Mouse (Mus musculus) G1E (cell line): ENCODE results near the gene Cacna2d2. TPM values are rescaled to one million over a fixed set of nuclear protein-coding genes. Genes with fewer than 3 reads are reported as not detected.

Source experiments
- ATAC-seq: 2 replicates; pipeline ENCODE4 v1.8.0; 2016; ENCODE audit warnings: mild to moderate bottlenecking; ENCODE audit not compliant: insufficient number of reproducible peaks, poor library complexity, low FRiP score, severe bottlenecking; ENCODE audit errors: extremely low read depth
- DNase-seq: peaks from one replicate; pipeline ENCODE4 v3.0.0; 2012; ENCODE audit warnings: low spot score
- H3K27me3 ChIP-seq: 2 replicates; pipeline ENCODE4 v1.6.1; 2012; ENCODE audit warnings: mild to moderate bottlenecking, low read length, inconsistent platforms; ENCODE audit not compliant: insufficient read depth
- H3K36me3 ChIP-seq: replicated peaks from 2 replicates; pipeline ENCODE3; 2012; ENCODE audit warnings: mild to moderate bottlenecking, inconsistent platforms
- H3K4me1 ChIP-seq: 2 replicates; pipeline ENCODE4 v1.6.1; 2012; ENCODE audit warnings: low read depth, low read length, inconsistent platforms, mixed read lengths; ENCODE audit not compliant: insufficient read depth
- H3K4me3 ChIP-seq: 2 replicates; pipeline ENCODE4 v1.5.1; 2012; ENCODE audit warnings: low read depth, mild to moderate bottlenecking, inconsistent platforms, low read length, moderate library complexity, mixed read lengths
- H3K9me3 ChIP-seq: replicated peaks from 2 replicates; pipeline ENCODE4 v1.6.1; 2012; ENCODE audit warnings: inconsistent platforms
- CTCF ChIP-seq: IDR thresholded peaks from 2 replicates; pipeline ENCODE4 v1.5.1; 2012; ENCODE audit warnings: low read depth, low read length, inconsistent platforms, mixed read lengths
- GATA1 ChIP-seq: IDR thresholded peaks from 2 replicates; pipeline ENCODE4 v1.6.1; 2012; ENCODE audit warnings: borderline replicate concordance, low read length, inconsistent platforms, mixed read lengths
- GATA2 ChIP-seq: IDR thresholded peaks from 2 replicates; pipeline ENCODE4 v1.6.1; 2012; ENCODE audit warnings: low read depth, low read length, inconsistent platforms, borderline replicate concordance
- POLR2AphosphoS5 ChIP-seq: IDR thresholded peaks from 2 replicates; pipeline ENCODE4 v1.6.1; 2012; ENCODE audit warnings: low read depth, low read length, inconsistent platforms; ENCODE audit not compliant: insufficient replicate concordance
- TAL1 ChIP-seq: conservative IDR thresholded peaks from 2 replicates; pipeline ENCODE4 v1.6.1; 2012; ENCODE audit warnings: low read depth, low read length, inconsistent platforms, mixed read lengths
- polyA plus RNA-seq: library from polyadenylated mRNA; stranded (reverse); fragments of >175 nt; gene quantifications from 2 replicates; pipeline ENCODE4 v1.2.3, GENCODE M21; 2012
- total RNA-seq, 2 experiments: library from RNA; stranded (forward) in 1 of 2; stranded (reverse) in 1 of 2; fragments of 200-1000 nt in 1 of 2; fragments of >200 nt in 1 of 2; fragmentation: Nextera tagmentation in 1 of 2; gene quantifications; 2 replicates each; pipeline ENCODE4 v1.2.3; 2014 to 2017

Gene Cacna2d2
- total and polyA plus RNA-seq, 3 experiments = 0.05 to 0.09 TPM; not detected in 1

GRCm38 (mm10) chr9:107462907-107463306, 63.5 kb downstream of the Cacna2d2 start:
- no peaks in the 10 kb centered on the region for H3K9me3 ChIP-seq
- no peaks in the 10 kb centered on the region for H3K36me3 ChIP-seq
- TF ChIP-seq GATA2 = no peak
- TF ChIP-seq TAL1 = no peak
- TF ChIP-seq GATA1 = no peak
- TF ChIP-seq POLR2AphosphoS5 = no peak
- no peak for TF ChIP-seq CTCF
- H3K27me3 ChIP-seq = peaks cover 56% of the 10 kb centered on the region
- H3K4me1 ChIP-seq = peaks cover 43% of the 10 kb centered on the region
- ATAC-seq (no peak), DNase-seq (no peak)
- H3K4me3 ChIP-seq = no peak overlapping the region

DNA sequence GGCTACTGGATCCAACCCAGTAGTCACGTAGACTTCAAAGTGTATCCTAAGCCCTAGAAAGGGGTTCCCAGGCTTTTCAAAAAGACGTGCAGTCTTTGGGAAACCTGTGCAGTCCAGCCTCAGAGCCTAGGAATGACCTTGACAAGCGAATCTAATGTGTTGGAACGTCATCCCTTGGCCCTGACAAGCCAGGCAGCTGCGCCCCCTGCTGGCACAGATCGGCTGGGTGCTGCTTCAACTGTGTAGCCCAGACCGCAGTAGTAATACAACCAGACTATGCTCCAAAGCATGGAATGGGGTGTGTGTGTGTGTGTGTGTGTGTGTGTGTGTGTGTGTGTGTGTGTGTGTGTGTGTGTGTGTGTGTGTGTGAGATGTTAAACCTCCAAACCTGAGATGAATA, 64.1 kb downstream of the Cacna2d2 start:
- peaks cover 57% of the 10 kb centered on the region for H3K27me3 ChIP-seq
- no peak overlapping the region; the same call in 1 of the 2 replicates for H3K4me3 ChIP-seq
- TF ChIP-seq GATA2 = no peak
- TF ChIP-seq CTCF = peak; percentile 68
- H3K9me3 ChIP-seq = no peaks in the 10 kb centered on the region
- peaks cover 43% of the 10 kb centered on the region for H3K4me1 ChIP-seq
- no peaks in the 10 kb centered on the region for H3K36me3 ChIP-seq
- ATAC-seq (no peak; the same call in 1 of the 2 replicates), DNase-seq (peak; percentile 51)

GRCm38 (mm10) chr9:107464130-107464529, 64.7 kb downstream of the Cacna2d2 start:
- Histone ChIP-seq H3K27me3 (peaks cover 59% of the 10 kb centered on the region), H3K4me1 (peaks cover 43% of the 10 kb centered on the region), H3K4me3 (peak overlapping the region; percentile 56; the same call in 1 of the 2 replicates), H3K9me3 (no peaks in the 10 kb centered on the region), H3K36me3 (no peaks in the 10 kb centered on the region)
- peak; percentile 93 for ATAC-seq
- TF ChIP-seq GATA2 = no peak
- TF ChIP-seq TAL1 = peak; percentile 92
- peak; percentile 82 for DNase-seq

DNA sequence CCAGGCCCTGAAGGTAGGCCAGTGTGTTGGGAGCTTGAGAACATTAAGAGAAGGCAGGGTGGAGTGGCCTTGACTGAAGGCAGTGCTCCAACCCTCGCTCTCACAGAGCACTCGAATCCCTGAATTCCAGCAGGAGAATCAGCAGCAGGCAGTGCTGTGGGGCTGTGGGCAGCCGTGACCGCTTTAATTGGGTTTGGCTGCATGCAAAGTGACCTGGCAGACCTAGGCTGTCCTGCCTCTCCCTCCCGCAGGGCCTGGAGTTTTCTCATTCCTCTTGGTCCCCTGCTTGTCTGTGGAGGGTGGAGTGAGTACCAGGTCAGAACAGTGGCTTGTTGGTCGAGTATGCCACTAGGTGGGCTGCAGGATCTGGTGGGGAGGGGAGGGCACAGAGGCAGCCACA, 66.2 kb downstream of the Cacna2d2 start:
- peaks cover 40% of the 10 kb centered on the region for H3K4me1 ChIP-seq
- no peak overlapping the region for H3K4me3 ChIP-seq
- no peaks in the 10 kb centered on the region for H3K9me3 ChIP-seq
- no peaks in the 10 kb centered on the region for H3K36me3 ChIP-seq
- peaks cover 64% of the 10 kb centered on the region for H3K27me3 ChIP-seq
- DNase-seq (no peak), ATAC-seq (no peak)
- TF ChIP-seq GATA1 = no peak
- no peak for TF ChIP-seq CTCF
- no peak for TF ChIP-seq POLR2AphosphoS5
- TF ChIP-seq TAL1 = no peak
- TF ChIP-seq GATA2 = no peak

GRCm38 (mm10) chr9:107469213-107469795, 69.9 kb downstream of the Cacna2d2 start:
- H3K36me3 ChIP-seq = no peaks in the 10 kb centered on the region
- peaks cover 16% of the 10 kb centered on the region for H3K4me1 ChIP-seq
- TF ChIP-seq GATA1 (no peak), CTCF (no peak), TAL1 (no peak), GATA2 (no peak), POLR2AphosphoS5 (no peak)
- no peak overlapping the region for H3K4me3 ChIP-seq
- no peaks in the 10 kb centered on the region for H3K9me3 ChIP-seq
- ATAC-seq = no peak
- DNase-seq = no peak
- H3K27me3 ChIP-seq = peaks cover 65% of the 10 kb centered on the region

DNA sequence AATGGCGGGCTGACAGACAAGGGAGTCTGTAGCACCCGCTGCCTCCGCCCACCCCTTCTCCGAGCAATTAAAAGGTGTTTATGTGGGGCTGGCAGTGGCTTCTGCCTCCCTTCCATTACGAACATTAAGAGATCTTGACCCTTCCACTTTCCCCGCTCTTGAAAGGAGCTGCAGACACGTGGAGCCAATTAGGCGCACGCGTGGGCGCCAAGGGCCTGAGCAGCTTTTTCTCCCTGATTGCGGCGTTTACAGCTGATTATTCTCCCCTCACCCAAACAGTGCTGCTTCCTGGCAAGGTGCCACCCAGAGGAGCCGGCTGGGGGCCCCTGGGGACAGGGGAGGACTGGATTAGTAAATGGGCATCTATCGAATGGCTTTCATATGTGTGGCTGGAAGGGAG, 71.0 kb downstream of the Cacna2d2 start:
- no peaks in the 10 kb centered on the region for H3K36me3 ChIP-seq
- H3K4me1 ChIP-seq = peaks cover 5% of the 10 kb centered on the region
- TF ChIP-seq CTCF (no peak), GATA1 (no peak), TAL1 (no peak), POLR2AphosphoS5 (no peak), GATA2 (no peak)
- H3K4me3 ChIP-seq = no peak overlapping the region
- DNase-seq = no peak
- H3K9me3 ChIP-seq = no peaks in the 10 kb centered on the region
- ATAC-seq = no peak
- peaks cover 71% of the 10 kb centered on the region for H3K27me3 ChIP-seq

DNA sequence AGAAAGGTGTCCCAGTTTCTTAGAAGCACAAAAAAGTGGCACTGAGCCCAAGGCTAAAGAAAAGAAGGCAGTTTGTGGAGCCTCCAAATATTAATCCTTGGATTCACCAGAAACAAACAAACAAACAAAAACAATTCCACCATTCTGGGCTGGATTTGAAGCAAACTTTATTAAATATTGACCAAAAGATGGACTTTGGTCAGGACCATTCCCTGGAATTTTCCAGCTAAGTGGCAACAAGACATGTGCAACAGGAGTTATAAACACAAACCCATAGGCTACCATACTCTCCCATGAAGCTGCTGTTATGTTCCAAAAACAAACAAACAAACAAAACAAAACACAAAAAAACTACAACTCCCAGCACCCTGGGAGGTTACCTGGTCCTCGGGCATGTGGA, 74.6 kb downstream of the Cacna2d2 start:
- H3K4me1 ChIP-seq = no peaks in the 10 kb centered on the region
- no peak for TF ChIP-seq GATA2
- no peak for TF ChIP-seq TAL1
- TF ChIP-seq CTCF = no peak
- no peak for TF ChIP-seq GATA1
- TF ChIP-seq POLR2AphosphoS5 = no peak
- DNase-seq (no peak), ATAC-seq (no peak)
- H3K27me3 ChIP-seq = peaks cover 66% of the 10 kb centered on the region
- no peaks in the 10 kb centered on the region for H3K36me3 ChIP-seq
- H3K4me3 ChIP-seq = no peak overlapping the region
- no peaks in the 10 kb centered on the region for H3K9me3 ChIP-seq
